Comparison of ENCODE assay signal across 26 mouse cellular contexts in the genomic region with DNA sequence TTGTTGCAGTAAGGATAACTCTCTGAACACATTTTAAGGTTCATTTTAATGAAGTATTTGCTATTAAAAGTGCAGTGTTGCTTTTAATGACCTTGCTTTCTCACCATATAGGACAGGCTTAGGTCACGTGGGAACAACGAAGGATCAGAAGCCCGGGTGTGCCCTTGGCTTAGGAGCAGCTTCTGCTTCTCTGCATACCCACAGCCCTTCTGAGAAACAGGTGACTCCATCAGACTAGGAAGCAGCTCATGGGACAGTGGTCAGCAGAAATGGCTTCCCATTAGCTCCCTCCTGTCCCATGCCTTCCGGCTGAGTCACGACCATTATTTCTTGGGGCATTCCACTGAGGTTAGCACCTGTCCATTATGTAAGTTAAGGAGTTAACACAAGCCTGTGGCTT.
"Had no signal": no experiment of that assay in that cellular context is flagged by ENCODE, and none has a peak within 500 bp of the region (broad histone marks: within the 10 kb centered on the region; RNA-seq: fewer than 3 reads in every experiment).

No protein-coding gene starts in this region.

- H3K27me3 ChIP-seq: embryonic facial prominence, embryonic 12.5 days; embryonic facial prominence, embryonic 13.5 days; embryonic facial prominence, embryonic 15.5 days; forebrain, embryonic 12.5 days; forebrain, embryonic 13.5 days; forebrain, embryonic 15.5 days had no signal

- H3K36me3 ChIP-seq: embryonic facial prominence, embryonic 10.5 days; embryonic facial prominence, embryonic 12.5 days; embryonic facial prominence, embryonic 13.5 days; embryonic facial prominence, embryonic 15.5 days; forebrain, embryonic 10.5 days; forebrain, embryonic 12.5 days; forebrain, embryonic 15.5 days had no signal

- H3K4me3 ChIP-seq: embryonic facial prominence, embryonic 10.5 days; embryonic facial prominence, embryonic 12.5 days; embryonic facial prominence, embryonic 13.5 days; embryonic facial prominence, embryonic 15.5 days; erythroblast, embryonic 14.5 days; forebrain, embryonic 10.5 days; forebrain, embryonic 12.5 days; forebrain, embryonic 13.5 days; forebrain, embryonic 15.5 days; gastrocnemius, adult 2 months; heart, adult 2 months had no signal

- ATAC-seq: forebrain, embryonic 13.5 days; forebrain, embryonic 14.5 days; forebrain, embryonic 15.5 days; forebrain, embryonic 16.5 days; forebrain, postnatal 0 days had no signal

- H3K4me2 ChIP-seq: embryonic facial prominence, embryonic 12.5 days; embryonic facial prominence, embryonic 13.5 days; embryonic facial prominence, embryonic 15.5 days; forebrain, embryonic 12.5 days; forebrain, embryonic 13.5 days; forebrain, embryonic 15.5 days had no signal

- H3K9me3 ChIP-seq: embryonic facial prominence, embryonic 10.5 days; embryonic facial prominence, embryonic 12.5 days; embryonic facial prominence, embryonic 13.5 days; embryonic facial prominence, embryonic 15.5 days; forebrain, embryonic 10.5 days; forebrain, embryonic 12.5 days; forebrain, embryonic 13.5 days; forebrain, embryonic 15.5 days had no signal

- DNase-seq: cerebellum, adult 8-10 months; cerebellum, adult 9-10 months; cerebellum, adult 9-11 months; cerebellum, postnatal 10 days; cerebellum, postnatal 14 days; cerebellum, postnatal 25 days; cerebellum, postnatal 36 days; embryo, embryonic 11 days; forebrain, postnatal 0 days; gastrocnemius, adult 2 months; gastrocnemius, postnatal 10 days; gastrocnemius, postnatal 14 days; gastrocnemius, postnatal 25 days; gastrocnemius, postnatal 36 days; heart, adult 2 months had no signal

- H3K4me1 ChIP-seq: embryonic facial prominence, embryonic 10.5 days; embryonic facial prominence, embryonic 12.5 days; embryonic facial prominence, embryonic 13.5 days; embryonic facial prominence, embryonic 15.5 days; forebrain, embryonic 10.5 days; forebrain, embryonic 12.5 days had no signal

- H3K27ac ChIP-seq: embryonic facial prominence, embryonic 10.5 days; embryonic facial prominence, embryonic 12.5 days; embryonic facial prominence, embryonic 13.5 days; embryonic facial prominence, embryonic 15.5 days; forebrain, embryonic 10.5 days; forebrain, embryonic 12.5 days; forebrain, embryonic 13.5 days; forebrain, embryonic 15.5 days; gastrocnemius, adult 2 months; heart, adult 2 months had no signal
